Mouse (Mus musculus): ENCODE results near the gene Lrrn4cl. TPM values are rescaled to one million over a fixed set of nuclear protein-coding genes. Genes with fewer than 3 reads are reported as not detected.
"Not testable (repeated sequence)": the region's sequence is repeated elsewhere in the genome, so short reads cannot be mapped to it uniquely, and the experiment has no call there.

Lrrn4cl gene
- polyA plus RNA-seq, 1 experiment from 2014 or later = 3.1 TPM

- H3K36me3 ChIP-seq = peaks cover 35% of the 10 kb centered on the region
- H3K9ac ChIP-seq = peak overlapping the region; percentile 96
- peak overlapping the region; percentile 82 for H3K4me3 ChIP-seq
- peak overlapping the region; percentile 100 for H3K27ac ChIP-seq
- no peak for ATAC-seq (ENCODE audit: insufficient number of reproducible peaks, low FRiP score, low TSS enrichment, low read depth)
- H3K27me3 ChIP-seq = no peaks in the 10 kb centered on the region
- peak overlapping the region; percentile 66 for H3K4me2 ChIP-seq
- no peaks in the 10 kb centered on the region for H3K9me3 ChIP-seq
- WGBS = 0% methylated on average over 46 of the region's 48 CpGs
- H3K4me1 ChIP-seq = peaks cover 37% of the 10 kb centered on the region
Measured at GRCm38 (mm10) chr19:8820424-8820956, 30.1 kb upstream of the Lrrn4cl start.

GRCm38 (mm10) chr19:8821146-8821545, 29.4 kb upstream of the Lrrn4cl start:
- H3K27ac ChIP-seq = peak overlapping the region; percentile 100; the same call in 1 of the 2 replicates
- H3K9ac ChIP-seq = peak overlapping the region; percentile 96
- H3K4me3 ChIP-seq = peak overlapping the region; percentile 82
- no peaks in the 10 kb centered on the region for H3K9me3 ChIP-seq
- no peak for ATAC-seq (ENCODE audit: insufficient number of reproducible peaks, low FRiP score, low TSS enrichment, low read depth)
- WGBS = under 1% methylated on average over 7 of the region's 7 CpGs
- H3K36me3 ChIP-seq = peaks cover 36% of the 10 kb centered on the region
- H3K27me3 ChIP-seq = no peaks in the 10 kb centered on the region
- H3K4me1 ChIP-seq = peaks cover 34% of the 10 kb centered on the region
- H3K4me2 ChIP-seq = peak overlapping the region; percentile 66

GRCm38 (mm10) chr19:8822696-8823095, 27.9 kb upstream of the Lrrn4cl start:
- Histone ChIP-seq H3K36me3 (peaks cover 49% of the 10 kb centered on the region), H3K4me2 (peak overlapping the region; percentile 66), H3K4me3 (peak overlapping the region; percentile 82), H3K27ac (no peak overlapping the region), H3K4me1 (peaks cover 23% of the 10 kb centered on the region), H3K27me3 (no peaks in the 10 kb centered on the region), H3K9me3 (no peaks in the 10 kb centered on the region), H3K9ac (no peak overlapping the region)
- WGBS = 81% methylated on average over 8 of the region's 8 CpGs
- no peak for ATAC-seq (ENCODE audit: insufficient number of reproducible peaks, low FRiP score, low TSS enrichment, low read depth)

- H3K27ac ChIP-seq = no peak within 1 kb of the TSS
- no peaks in the 10 kb centered on the region for H3K27me3 ChIP-seq
- H3K4me2 ChIP-seq = no peak within 1 kb of the TSS
- H3K4me3 ChIP-seq = no peak within 1 kb of the TSS
- no peak for ATAC-seq (ENCODE audit: insufficient number of reproducible peaks, low FRiP score, low TSS enrichment, low read depth)
- 89% methylated on average over 8 of the region's 8 CpGs for WGBS
- no peaks in the 10 kb centered on the region for H3K4me1 ChIP-seq
- no peak within 1 kb of the TSS for H3K9ac ChIP-seq
- peaks cover 96% of the 10 kb centered on the region for H3K36me3 ChIP-seq
- no peaks in the 10 kb centered on the region for H3K9me3 ChIP-seq
Measured at GRCm38 (mm10) chr19:8829660-8830059, 20.9 kb upstream of the Lrrn4cl start, which contains the start of gene AC129217.1. TSS of gene AC129217.1 (plus strand) at chr19:8829773.

GRCm38 (mm10) chr19:8830664-8831063, 19.9 kb upstream of the Lrrn4cl start:
- no peak for ATAC-seq (ENCODE audit: insufficient number of reproducible peaks, low FRiP score, low TSS enrichment, low read depth)
- Histone ChIP-seq H3K4me3 (no peak overlapping the region), H3K9ac (no peak overlapping the region), H3K9me3 (no peaks in the 10 kb centered on the region), H3K36me3 (peaks cover 97% of the 10 kb centered on the region), H3K4me1 (no peaks in the 10 kb centered on the region), H3K27me3 (no peaks in the 10 kb centered on the region), H3K27ac (no peak overlapping the region), H3K4me2 (no peak overlapping the region)
- 84% methylated on average over 8 of the region's 8 CpGs for WGBS

- Histone ChIP-seq H3K9ac (no peak overlapping the region), H3K27ac (no peak overlapping the region), H3K9me3 (no peaks in the 10 kb centered on the region), H3K4me3 (no peak overlapping the region), H3K4me1 (no peaks in the 10 kb centered on the region), H3K36me3 (peaks cover 91% of the 10 kb centered on the region), H3K4me2 (no peak overlapping the region), H3K27me3 (no peaks in the 10 kb centered on the region)
- ATAC-seq (ENCODE audit: insufficient number of reproducible peaks, low FRiP score, low TSS enrichment, low read depth) = no peak
- 83% methylated on average over 11 of the region's 11 CpGs for WGBS
Measured at GRCm38 (mm10) chr19:8831262-8831661, 19.3 kb upstream of the Lrrn4cl start.

- no peaks in the 10 kb centered on the region for H3K4me1 ChIP-seq
- H3K9ac ChIP-seq = no peak overlapping the region
- no peak for ATAC-seq (ENCODE audit: insufficient number of reproducible peaks, low FRiP score, low TSS enrichment, low read depth)
- peaks cover 73% of the 10 kb centered on the region for H3K36me3 ChIP-seq
- H3K4me2 ChIP-seq = no peak overlapping the region
- H3K9me3 ChIP-seq = no peaks in the 10 kb centered on the region
- 89% methylated on average over 4 of the region's 4 CpGs for WGBS
- H3K27me3 ChIP-seq = no peaks in the 10 kb centered on the region
- no peak overlapping the region for H3K27ac ChIP-seq
- H3K4me3 ChIP-seq = no peak overlapping the region
Measured at GRCm38 (mm10) chr19:8832971-8833370, 17.6 kb upstream of the Lrrn4cl start.

GRCm38 (mm10) chr19:8836327-8836726, 14.2 kb upstream of the Lrrn4cl start:
- H3K9ac ChIP-seq; H3K4me3 ChIP-seq; H3K4me2 ChIP-seq; H3K27me3 ChIP-seq; H3K9me3 ChIP-seq; ATAC-seq (ENCODE audit: insufficient number of reproducible peaks, low FRiP score, low TSS enrichment, low read depth): not testable (repeated sequence)
- WGBS = 93% methylated on average over 10 of the region's 10 CpGs
- H3K36me3 ChIP-seq = peaks cover 45% of the 10 kb centered on the region
- peaks cover 30% of the 10 kb centered on the region for H3K4me1 ChIP-seq
- peak overlapping the region; percentile 98; the same call in 1 of the 2 replicates for H3K27ac ChIP-seq

GRCm38 (mm10) chr19:8837251-8837791, 13.2 kb upstream of the Lrrn4cl start, which contains the start of gene Bscl2:
TSS of gene Bscl2 (plus strand) at chr19:8837467.
- peak within 1 kb of the TSS; percentile 57 for H3K4me3 ChIP-seq
- no peaks in the 10 kb centered on the region for H3K27me3 ChIP-seq
- peak; percentile 77 for ATAC-seq (ENCODE audit: insufficient number of reproducible peaks, low FRiP score, low TSS enrichment, low read depth)
- H3K36me3 ChIP-seq = peaks cover 35% of the 10 kb centered on the region
- WGBS = 1% methylated on average over 36 of the region's 38 CpGs
- no peaks in the 10 kb centered on the region for H3K9me3 ChIP-seq
- H3K27ac ChIP-seq = peak within 1 kb of the TSS; percentile 98
- H3K4me2 ChIP-seq = peak within 1 kb of the TSS; percentile 80
- H3K4me1 ChIP-seq = peaks cover 32% of the 10 kb centered on the region
- peak within 1 kb of the TSS; percentile 64 for H3K9ac ChIP-seq

GRCm38 (mm10) chr19:8838041-8838730, 12.4 kb upstream of the Lrrn4cl start:
- no peaks in the 10 kb centered on the region for H3K9me3 ChIP-seq
- H3K27me3 ChIP-seq = no peaks in the 10 kb centered on the region
- ATAC-seq (ENCODE audit: insufficient number of reproducible peaks, low FRiP score, low TSS enrichment, low read depth) = no peak
- H3K36me3 ChIP-seq = peaks cover 34% of the 10 kb centered on the region
- H3K4me3 ChIP-seq = peak overlapping the region; percentile 57
- H3K4me2 ChIP-seq = peak overlapping the region; percentile 80
- H3K9ac ChIP-seq = peak overlapping the region; percentile 64; the same call in 1 of the 2 replicates
- WGBS = 19% methylated on average over 15 of the region's 15 CpGs
- peaks cover 32% of the 10 kb centered on the region for H3K4me1 ChIP-seq
- H3K27ac ChIP-seq = peak overlapping the region; percentile 98

GRCm38 (mm10) chr19:8839103-8839907, 11.3 kb upstream of the Lrrn4cl start, which contains the start of gene Gng3:
TSS of gene Gng3 (minus strand) at chr19:8839194.
- no peak for ATAC-seq (ENCODE audit: insufficient number of reproducible peaks, low FRiP score, low TSS enrichment, low read depth)
- Histone ChIP-seq H3K9me3 (no peaks in the 10 kb centered on the region), H3K4me1 (peaks cover 32% of the 10 kb centered on the region), H3K4me2 (peak within 1 kb of the TSS; percentile 80), H3K27me3 (no peaks in the 10 kb centered on the region), H3K4me3 (peak within 1 kb of the TSS; percentile 57), H3K9ac (0 out of 2 replicates have a peak within 1 kb of the TSS, but pooled peaks have one; percentile 64), H3K36me3 (peaks cover 23% of the 10 kb centered on the region), H3K27ac (peak within 1 kb of the TSS; percentile 98)
- WGBS = 59% methylated on average over 11 of the region's 11 CpGs

All from limb, embryonic 15.5 days (tissue).